Mouse (Mus musculus) liver, embryonic 14.5 days (tissue): ENCODE measurements around the gene Zfp57.

Experiments
- CTCF ChIP-seq: IDR thresholded peaks from 2 replicates; pipeline ENCODE4 v1.5.1; 2016; ENCODE audit warnings: antibody characterized with exemption, low read depth, control low read depth
- EP300 ChIP-seq: IDR thresholded peaks from 2 replicates; pipeline ENCODE4 v1.6.1; 2016; ENCODE audit warnings: antibody characterized with exemption, low read depth

GRCm38 (mm10) chr17:36970316-36970890 lies 30.6 kb upstream of the Zfp57 start:
- TF ChIP-seq CTCF = no peak
- TF ChIP-seq EP300 = no peak
